Mouse (Mus musculus) limb, embryonic 14.5 days (tissue): ENCODE measurements around the gene Slfn5. TPM values are rescaled to one million over a fixed set of nuclear protein-coding genes. Genes with fewer than 3 reads are reported as not detected.

Source experiments
- ATAC-seq: fragments of 200-750 bp; cut with Nextera tagmentation; 2 replicates; pipeline ENCODE4 v1.8.0; 2017; ENCODE audit warnings: low read depth, moderate number of reproducible peaks, moderate TSS enrichment; ENCODE audit not compliant: low FRiP score
- DNase-seq: peaks from one replicate; pipeline ENCODE4 v3.0.0-alpha.2; 2015; ENCODE audit warnings: low spot score
- H3K27ac ChIP-seq: fragments of 300-500 bp; sonication (generic); replicated peaks from 2 replicates; pipeline ENCODE4 v1.5.1; 2014; ENCODE audit warnings: low read depth, mild to moderate bottlenecking, low read length, moderate library complexity, mixed read lengths
- H3K27me3 ChIP-seq: fragments of 300-500 bp; sonication (generic); 2 replicates; pipeline ENCODE4 v1.6.1; 2014; ENCODE audit warnings: low read length, mixed read lengths; ENCODE audit not compliant: control insufficient read depth, insufficient read depth
- H3K36me3 ChIP-seq: fragments of 300-500 bp; sonication (generic); 2 replicates; pipeline ENCODE4 v1.6.1; 2014; ENCODE audit warnings: mild to moderate bottlenecking, low read length, moderate library complexity, mixed read lengths; ENCODE audit not compliant: control insufficient read depth, insufficient read depth
- H3K4me1 ChIP-seq: fragments of 300-500 bp; sonication (generic); 2 replicates; pipeline ENCODE4 v1.6.1; 2014; ENCODE audit warnings: antibody characterized with exemption, low read length, mixed read lengths; ENCODE audit not compliant: control insufficient read depth, insufficient read depth
- H3K4me2 ChIP-seq: fragments of 300-500 bp; sonication (generic); replicated peaks from 2 replicates; pipeline ENCODE4 v1.6.1; 2014; ENCODE audit warnings: low read depth, mild to moderate bottlenecking, low read length, moderate library complexity; ENCODE audit not compliant: severe bottlenecking
- H3K4me3 ChIP-seq: fragments of 300-500 bp; sonication (generic); replicated peaks from 2 replicates; pipeline ENCODE4 v1.5.1; 2014; ENCODE audit warnings: low read length
- H3K9ac ChIP-seq: fragments of 300-500 bp; sonication (generic); 2 replicates; pipeline ENCODE4 v1.6.1; 2014; ENCODE audit warnings: mild to moderate bottlenecking, low read depth, low read length, moderate library complexity; ENCODE audit not compliant: severe bottlenecking
- H3K9me3 ChIP-seq: fragments of 300-500 bp; sonication (generic); 2 replicates; pipeline ENCODE4 v1.6.1; 2016; ENCODE audit warnings: low read length; ENCODE audit not compliant: control insufficient read depth
- POLR2A ChIP-seq: fragments of 200-500 bp; IDR thresholded peaks from 2 replicates; pipeline ENCODE4 v1.8.0; 2012; ENCODE audit warnings: inconsistent platforms, mild to moderate bottlenecking, moderate library complexity, borderline replicate concordance; ENCODE audit not compliant: insufficient read depth, insufficient read length; ENCODE audit errors: extremely low read depth
- WGBS: fragments of 180-500 bp; shearing (Covaris S2); extraction: QIAGEN DNeasy Blood & Tissue Kit; methylation state at CpG from one replicate; pipeline ENCODE4 v1.1.7; 2014; 5-methylcytosine and 5-hydroxymethylcytosine counted together
- microRNA-seq: library from miRNA; unstranded; fragments of <30 nt; microRNA quantifications from one replicate; pipeline ENCODE4, GENCODE M21; 2016
- polyA plus RNA-seq, 2 experiments: library from polyadenylated mRNA; depleted of rRNA in 1 of 2; stranded (reverse) in 1 of 2; unstranded in 1 of 2; fragments of >200 nt; fragmentation: Nextera tagmentation in 1 of 2; extraction: Ambion mirVana in 1 of 2; gene quantifications; 2 replicates each; pipeline versions ENCODE4 v1.2.1 to v1.2.3; 2012 to 2014

Gene Slfn5
- polyA plus RNA-seq, 2 experiments: 1.3 to 1.6 TPM

DNA sequence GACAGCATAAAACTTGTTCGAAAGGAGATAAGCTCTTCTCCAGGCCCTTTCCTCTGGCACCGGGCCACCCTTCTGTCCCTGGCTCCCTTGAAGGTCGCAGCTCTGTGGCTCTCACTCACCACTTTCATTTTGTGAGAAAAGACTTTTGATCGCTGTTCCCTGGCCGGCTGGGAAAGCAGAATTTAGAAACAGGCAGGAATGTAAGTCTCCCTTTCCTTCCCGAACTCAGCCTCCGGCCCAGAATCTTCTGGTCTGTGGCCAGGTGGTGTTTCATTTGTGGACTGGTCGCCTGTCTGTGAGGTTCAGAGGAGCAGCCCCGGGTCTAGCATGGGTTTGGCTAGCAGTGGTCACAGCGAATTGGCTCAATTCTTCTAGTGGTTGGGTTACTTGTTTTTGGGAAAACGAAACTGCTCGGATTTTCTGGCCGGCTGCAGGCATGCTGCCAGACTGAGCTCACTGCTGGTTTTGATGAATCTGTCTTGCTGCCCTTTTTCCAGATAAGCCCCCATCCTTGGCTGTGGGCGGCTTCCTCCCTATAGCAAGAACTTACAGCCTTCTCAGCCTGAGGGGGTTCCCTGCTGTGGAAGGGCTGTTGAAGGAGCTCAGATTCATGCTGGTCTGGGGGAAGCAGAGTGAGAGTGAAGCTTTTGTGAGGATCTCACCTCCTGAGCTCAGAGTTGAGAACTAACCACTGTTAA lies 40.5 kb downstream of the Slfn5 start, which contains the start of gene Slfn9:
Gene Slfn9, minus strand, starts transcription at position 362 of the 698 bp plus-strand sequence.
- H3K9ac ChIP-seq: peak within 1 kb of the TSS; percentile 60
- H3K4me1 ChIP-seq: peaks cover 5% of the 10 kb centered on the region; the same call in 1 of the 2 replicates
- DNase-seq: peak; percentile 49
- H3K4me3 ChIP-seq: peak within 1 kb of the TSS; percentile 45
- no peak for ATAC-seq
- 5% methylated on average over 14 of the region's 14 CpGs for WGBS
- H3K36me3 ChIP-seq: no peaks in the 10 kb centered on the region; the same call in 1 of the 2 replicates
- H3K4me2 ChIP-seq: peak within 1 kb of the TSS; percentile 89
- H3K27me3 ChIP-seq: no peaks in the 10 kb centered on the region
- TF ChIP-seq POLR2A: no peak
- no peak within 1 kb of the TSS; the same call in 1 of the 2 replicates for H3K27ac ChIP-seq
- no peaks in the 10 kb centered on the region for H3K9me3 ChIP-seq

GRCm38 (mm10) chr11:83013356-83013755 lies 62.2 kb downstream of the Slfn5 start:
- DNase-seq: no peak
- 80% methylated on average over 1 of the region's 1 CpGs for WGBS

More at GRCm38 (mm10) chr11:83013356-83013755, 62.2 kb downstream of the Slfn5 start:
- no peak for ATAC-seq
- H3K9ac ChIP-seq: no peak overlapping the region
- no peak overlapping the region for H3K4me2 ChIP-seq
- H3K4me1 ChIP-seq: no peaks in the 10 kb centered on the region
- no peak overlapping the region for H3K27ac ChIP-seq
- no peaks in the 10 kb centered on the region for H3K36me3 ChIP-seq
- H3K27me3 ChIP-seq: no peaks in the 10 kb centered on the region
- H3K4me3 ChIP-seq: no peak overlapping the region
- TF ChIP-seq POLR2A: no peak
- H3K9me3 ChIP-seq: no peaks in the 10 kb centered on the region

Small RNA genes lying within 50 kb of the gene (microRNA-seq; reads per million reads assigned to microRNA genes)
- gene Mir7679: not detected

Other genes with a start within 250 kb of the Slfn5 start
- 0.33 TPM in 1 of 2 replicates, not detected in the other for gene Cct6b, start 187.0 kb upstream of the Slfn5 start, polyA plus RNA-seq (2012; rRNA removed)
- 0.25 and 0.37 TPM in 2 replicates for gene Cct6b, start 187.0 kb upstream of the Slfn5 start, polyA plus RNA-seq (2014; fragmentation: Nextera tagmentation; extraction: Ambion mirVana)
- gene Zfp830, start 187.0 kb upstream of the Slfn5 start, polyA plus RNA-seq (2012; rRNA removed): 11.2 and 18.7 TPM in 2 replicates
- 32.4 and 35.0 TPM in 2 replicates for gene Zfp830, start 187.0 kb upstream of the Slfn5 start, polyA plus RNA-seq (2014; fragmentation: Nextera tagmentation; extraction: Ambion mirVana)
- gene Lig3, start 170.2 kb upstream of the Slfn5 start, polyA plus RNA-seq (2012; rRNA removed): 35.8 and 37.8 TPM in 2 replicates
- gene Lig3, start 170.2 kb upstream of the Slfn5 start, polyA plus RNA-seq (2014; fragmentation: Nextera tagmentation; extraction: Ambion mirVana): 38.6 and 40.1 TPM in 2 replicates
- gene Rffl, start 80.1 kb upstream of the Slfn5 start, polyA plus RNA-seq (2012; rRNA removed): 8.3 and 11.0 TPM in 2 replicates
- gene Rffl, start 80.1 kb upstream of the Slfn5 start, polyA plus RNA-seq (2014; fragmentation: Nextera tagmentation; extraction: Ambion mirVana): 11.3 and 11.5 TPM in 2 replicates
- gene Rad51d, start 60.7 kb upstream of the Slfn5 start, polyA plus RNA-seq (2012; rRNA removed): 10.5 and 11.5 TPM in 2 replicates
- 12.9 and 15.1 TPM in 2 replicates for gene Rad51d, start 60.7 kb upstream of the Slfn5 start, polyA plus RNA-seq (2014; fragmentation: Nextera tagmentation; extraction: Ambion mirVana)
- gene Fndc8, start 59.2 kb upstream of the Slfn5 start, polyA plus RNA-seq (2012; rRNA removed): 0.10 and 0.14 TPM in 2 replicates
- 0.11 and 0.25 TPM in 2 replicates for gene Fndc8, start 59.2 kb upstream of the Slfn5 start, polyA plus RNA-seq (2014; fragmentation: Nextera tagmentation; extraction: Ambion mirVana)
- gene Nle1, start 42.9 kb upstream of the Slfn5 start, polyA plus RNA-seq (2012; rRNA removed): 81.6 and 98.3 TPM in 2 replicates
- gene Nle1, start 42.9 kb upstream of the Slfn5 start, polyA plus RNA-seq (2014; fragmentation: Nextera tagmentation; extraction: Ambion mirVana): 30.0 and 35.0 TPM in 2 replicates
- gene Unc45b, start 40.8 kb upstream of the Slfn5 start, polyA plus RNA-seq (2012; rRNA removed): 17.8 and 17.9 TPM in 2 replicates
- 16.9 and 24.7 TPM in 2 replicates for gene Unc45b, start 40.8 kb upstream of the Slfn5 start, polyA plus RNA-seq (2014; fragmentation: Nextera tagmentation; extraction: Ambion mirVana)
- gene Slfn9, start 40.5 kb downstream of the Slfn5 start, polyA plus RNA-seq (2012; rRNA removed): 5.8 and 7.8 TPM in 2 replicates
- 11.3 and 12.9 TPM in 2 replicates for gene Slfn9, start 40.5 kb downstream of the Slfn5 start, polyA plus RNA-seq (2014; fragmentation: Nextera tagmentation; extraction: Ambion mirVana)
- 0.24 and 0.48 TPM in 2 replicates for gene Slfn8, start 69.5 kb downstream of the Slfn5 start, polyA plus RNA-seq (2012; rRNA removed)
- gene Slfn8, start 69.5 kb downstream of the Slfn5 start, polyA plus RNA-seq (2014; fragmentation: Nextera tagmentation; extraction: Ambion mirVana): 0.48 and 0.58 TPM in 2 replicates
- gene Slfn2, start 113.8 kb downstream of the Slfn5 start, polyA plus RNA-seq (2012; rRNA removed): 1.9 and 2.4 TPM in 2 replicates
- 5.2 and 5.3 TPM in 2 replicates for gene Slfn2, start 113.8 kb downstream of the Slfn5 start, polyA plus RNA-seq (2014; fragmentation: Nextera tagmentation; extraction: Ambion mirVana)
- gene Slfn1, start 165.5 kb downstream of the Slfn5 start, polyA plus RNA-seq (2012; rRNA removed): 0.14 and 0.19 TPM in 2 replicates
- 0.12 and 0.21 TPM in 2 replicates for gene Slfn1, start 165.5 kb downstream of the Slfn5 start, polyA plus RNA-seq (2014; fragmentation: Nextera tagmentation; extraction: Ambion mirVana)
- gene Slfn4, start 223.8 kb downstream of the Slfn5 start, polyA plus RNA-seq (2012; rRNA removed): 0.18 and 0.46 TPM in 2 replicates
- 0.04 and 0.11 TPM in 2 replicates for gene Slfn4, start 223.8 kb downstream of the Slfn5 start, polyA plus RNA-seq (2014; fragmentation: Nextera tagmentation; extraction: Ambion mirVana)
- 0.64 and 0.87 TPM in 2 replicates for gene Slfn3, start 240.0 kb downstream of the Slfn5 start, polyA plus RNA-seq (2012; rRNA removed)
- 0.57 and 0.89 TPM in 2 replicates for gene Slfn3, start 240.0 kb downstream of the Slfn5 start, polyA plus RNA-seq (2014; fragmentation: Nextera tagmentation; extraction: Ambion mirVana)